8 mouse cellular contexts compared by ENCODE assay signal in genomic region chr7:128460131-128460864, GRCm38 (mm10). TPM values are rescaled to one million over a fixed set of nuclear protein-coding genes. Genes with fewer than 3 reads are reported as not detected.
DNase-seq lines count a peak whose midpoint lies in the region; ATAC-seq and TF ChIP-seq lines count a peak whose summit lies in the region.

No protein-coding gene starts in this region.

- no peak; the same call in 1 of the 2 replicates for TF ChIP-seq POLR2A in bone marrow, adult 2 months (IDR thresholded peaks at IDR 0.05; ENCODE audit: borderline replicate concordance, control insufficient read depth, low read depth, low read length)

- H3K27ac ChIP-seq in ES-E14 (ENCODE audit: insufficient read depth, low read depth, low read length, poor library complexity, severe bottlenecking), result peak overlapping the region; percentile 89; the same call in 1 of the 2 replicates
- H3K27ac ChIP-seq in bone marrow, adult 2 months (ENCODE audit: control insufficient read depth, insufficient read depth, low read depth, low read length, poor library complexity), result peak overlapping the region; percentile 75
- peak overlapping the region; percentile 88 for H3K27ac ChIP-seq in forebrain, embryonic 11.5 days (ENCODE audit: low read depth, low read length)
- H3K27ac ChIP-seq in hindbrain, embryonic 11.5 days (ENCODE audit: low read depth, low read length), result peak overlapping the region; percentile 91

- in situ Hi-C loops in ES-E14 (cut with MboI; ENCODE audit: low sequenced_read_pairs in 2 of 2, unreplicated experiment in 2 of 2), result no loop called here

- peak; percentile 4 for ATAC-seq in forebrain, embryonic 11.5 days (replicated peaks; ENCODE audit: low FRiP score)
- ATAC-seq in hindbrain, embryonic 11.5 days (ENCODE audit: low FRiP score), result no peak; the same call in 1 of the 2 replicates
- no peak for ATAC-seq in granulocyte monocyte progenitor cell, adult 5-6 weeks (replicated peaks; ENCODE audit: poor library complexity, severe bottlenecking)

- under 1% methylated on average over 36 of the region's 36 CpGs for WGBS in bone marrow, adult 2 months
- 1% methylated on average over 36 of the region's 36 CpGs for WGBS in forebrain, embryonic 11.5 days
- under 1% methylated on average over 36 of the region's 36 CpGs for WGBS in hindbrain, embryonic 11.5 days

- peak overlapping the region; percentile 97 for H3K9ac ChIP-seq in ES-E14 (ENCODE audit: insufficient read depth, low read depth, low read length, poor library complexity, severe bottlenecking)
- peak overlapping the region; percentile 92 for H3K9ac ChIP-seq in forebrain, embryonic 11.5 days (ENCODE audit: low read length)
- peak overlapping the region; percentile 85 for H3K9ac ChIP-seq in hindbrain, embryonic 11.5 days (ENCODE audit: low read depth, low read length)

- peak; percentile 26 for DNase-seq in ES-E14 (ENCODE audit: low read depth, low spot score)
- peak; percentile 66 for DNase-seq in forebrain, embryonic 11.5 days (ENCODE audit: low spot score)
- DNase-seq in hindbrain, embryonic 11.5 days (ENCODE audit: low spot score), result peak; percentile 61
- DNase-seq in layer of hippocampus, postnatal 25 days (ENCODE audit: extremely low spot score in 1 of 2, low spot score in 1 of 2), result peak; percentile 23 to 31
- DNase-seq in lung, postnatal 25 days (ENCODE audit: low spot score), result peak; percentile 11
- DNase-seq in right cerebral cortex, postnatal 4 days, result peak; percentile 39

- no peak for TF ChIP-seq CTCF in bone marrow, adult 2 months (IDR thresholded peaks at IDR 0.05; ENCODE audit: control insufficient read depth, insufficient read depth, low read length)

- no peaks in the 10 kb centered on the region for H3K27me3 ChIP-seq in forebrain, embryonic 11.5 days (ENCODE audit: control insufficient read depth, insufficient read depth, low read length)
- H3K27me3 ChIP-seq in hindbrain, embryonic 11.5 days (ENCODE audit: control insufficient read depth, insufficient read depth, low read length), result no peaks in the 10 kb centered on the region

- peaks cover 0 to 2% of the 10 kb centered on the region in 2 experiments; a peak in 1 of 4 replicates for H3K4me1 ChIP-seq in ES-E14 (ENCODE audit: control insufficient read depth in 2 of 2, insufficient read depth in 2 of 2, low read length in 2 of 2, poor library complexity in 1 of 2)
- H3K4me1 ChIP-seq in bone marrow, adult 2 months (ENCODE audit: control insufficient read depth, insufficient read depth, low read length), result no peaks in the 10 kb centered on the region; the same call in 1 of the 2 replicates
- peaks cover 4% of the 10 kb centered on the region; the same call in 1 of the 2 replicates for H3K4me1 ChIP-seq in forebrain, embryonic 11.5 days (replicated peaks; ENCODE audit: control insufficient read depth, insufficient read depth, low read length)
- H3K4me1 ChIP-seq in hindbrain, embryonic 11.5 days (replicated peaks; ENCODE audit: control insufficient read depth, insufficient read depth, low read length), result no peaks in the 10 kb centered on the region

- peak overlapping the region; percentile 85 to 98 for H3K4me3 ChIP-seq in ES-E14 (ENCODE audit: insufficient read depth in 1 of 2, low read depth in 1 of 2, low read length in 2 of 2, poor library complexity in 1 of 2, severe bottlenecking in 1 of 2)
- peak overlapping the region; percentile 74 for H3K4me3 ChIP-seq in bone marrow, adult 2 months (replicated peaks; ENCODE audit: control insufficient read depth, low read depth, low read length)
- H3K4me3 ChIP-seq in forebrain, embryonic 11.5 days (ENCODE audit: low read depth, low read length), result peak overlapping the region; percentile 90
- peak overlapping the region; percentile 88 for H3K4me3 ChIP-seq in hindbrain, embryonic 11.5 days (ENCODE audit: low read depth, low read length)

- H3K9me3 ChIP-seq in ES-E14 (ENCODE audit: control insufficient read depth, insufficient read depth, low read depth, low read length), result no peaks in the 10 kb centered on the region
- H3K9me3 ChIP-seq in forebrain, embryonic 11.5 days (ENCODE audit: control insufficient read depth, low read length), result no peaks in the 10 kb centered on the region
- no peaks in the 10 kb centered on the region for H3K9me3 ChIP-seq in hindbrain, embryonic 11.5 days (ENCODE audit: control insufficient read depth, low read length)

- no peaks in the 10 kb centered on the region for H3K36me3 ChIP-seq in ES-E14 (ENCODE audit: control insufficient read depth, insufficient read depth, low read length, poor library complexity, severe bottlenecking)
- no peaks in the 10 kb centered on the region for H3K36me3 ChIP-seq in forebrain, embryonic 11.5 days (ENCODE audit: control insufficient read depth, insufficient read depth, low read length)
- no peaks in the 10 kb centered on the region for H3K36me3 ChIP-seq in hindbrain, embryonic 11.5 days (ENCODE audit: control insufficient read depth, insufficient read depth, low read length)

- H3K4me2 ChIP-seq in forebrain, embryonic 11.5 days (ENCODE audit: low read depth, low read length, severe bottlenecking), result peak overlapping the region; percentile 60
- peak overlapping the region; percentile 86 for H3K4me2 ChIP-seq in hindbrain, embryonic 11.5 days (replicated peaks; ENCODE audit: low read depth, low read length)

TF ChIP-seq in ES-E14, 5 proteins besides CTCF, POLR2A, EP300 and RAD21:
- TF ChIP-seq ZC3H11A (IDR thresholded peaks at IDR 0.05; ENCODE audit: borderline replicate concordance, low read depth, low read length), result no peak
- TF ChIP-seq MAFK (IDR thresholded peaks at IDR 0.05; ENCODE audit: insufficient read depth, low read depth, low read length), result peak; percentile 62

RNA-seq across cellular contexts. Expression of gene Tial1, which starts 1.2 kb away (rescaled TPM):
- 73.2 and 73.7 TPM in 2 replicates for total RNA-seq in ES-E14 (2012; rRNA removed)
- polyA plus RNA-seq in bone marrow, adult 2 months (2011; ENCODE audit: insufficient read depth, insufficient read length, low replicate concordance, missing spikeins), result 97.6 and 180 TPM in 2 replicates
- 37.9 and 48.2 TPM in 2 replicates for polyA plus RNA-seq in forebrain, embryonic 11.5 days (2014; fragmentation: Nextera tagmentation; extraction: Ambion mirVana)
- polyA plus RNA-seq in hindbrain, embryonic 11.5 days (2014; fragmentation: Nextera tagmentation; extraction: Ambion mirVana), result 42.0 and 50.4 TPM in 2 replicates
- 100 to 1,000 TPM in 1 of 2 experiments, 10 to 100 TPM in 1; 92.6 to 117 TPM for total RNA-seq in layer of hippocampus, postnatal 25 days (2021)
- total RNA-seq in granulocyte monocyte progenitor cell, adult 5-6 weeks (2014; fragmentation: Nextera tagmentation), result 157 TPM in 2 replicates
- total RNA-seq in granulocyte monocyte progenitor cell, adult 5-6 weeks (2017), result 66.7 and 68.0 TPM in 2 replicates

RNA-seq across cellular contexts. Expression of gene Rgs10, which starts 41.7 kb away (rescaled TPM):
- 5.4 and 6.2 TPM in 2 replicates for total RNA-seq in ES-E14 (2012; rRNA removed)
- polyA plus RNA-seq in bone marrow, adult 2 months (2011; ENCODE audit: insufficient read depth, insufficient read length, low replicate concordance, missing spikeins), result 89.2 and 118 TPM in 2 replicates
- 6.0 and 6.6 TPM in 2 replicates for polyA plus RNA-seq in forebrain, embryonic 11.5 days (2014; fragmentation: Nextera tagmentation; extraction: Ambion mirVana)
- polyA plus RNA-seq in hindbrain, embryonic 11.5 days (2014; fragmentation: Nextera tagmentation; extraction: Ambion mirVana), result 12.4 TPM in 2 replicates
- total RNA-seq in layer of hippocampus, postnatal 25 days (2021), result 10 to 100 TPM; 42.3 to 48.8 TPM
- total RNA-seq in granulocyte monocyte progenitor cell, adult 5-6 weeks (2014; fragmentation: Nextera tagmentation), result 89.9 and 96.4 TPM in 2 replicates
- total RNA-seq in granulocyte monocyte progenitor cell, adult 5-6 weeks (2017), result 36.1 and 66.2 TPM in 2 replicates

Comparison
In these comparisons a context has a peak if more than half of its experiments do, and no peak if none do; other contexts are left out.
1. DNase-seq: peak in every context shown above with its lines; median percentile 66 in forebrain, embryonic 11.5 days; 61 in hindbrain, embryonic 11.5 days; 39 in right cerebral cortex, postnatal 4 days; 27 in layer of hippocampus, postnatal 25 days; 26 in ES-E14; 11 in lung, postnatal 25 days.